Mouse (Mus musculus) ES-Bruce4 (cell line): ENCODE measurements around the gene Col5a1.

Experiments used
- CTCF ChIP-seq: IDR thresholded peaks from one replicate; pipeline ENCODE4 v1.8.1; 2011; ENCODE audit warnings: low read depth, low read length
- EP300 ChIP-seq: IDR thresholded peaks from 2 replicates; pipeline ENCODE4 v1.6.1; 2011; ENCODE audit warnings: low read depth, low read length; ENCODE audit not compliant: insufficient read depth
- POLR2A ChIP-seq: IDR thresholded peaks from one replicate; pipeline ENCODE4 v1.8.1; 2011; ENCODE audit warnings: low read length; ENCODE audit not compliant: insufficient read depth

DNA sequence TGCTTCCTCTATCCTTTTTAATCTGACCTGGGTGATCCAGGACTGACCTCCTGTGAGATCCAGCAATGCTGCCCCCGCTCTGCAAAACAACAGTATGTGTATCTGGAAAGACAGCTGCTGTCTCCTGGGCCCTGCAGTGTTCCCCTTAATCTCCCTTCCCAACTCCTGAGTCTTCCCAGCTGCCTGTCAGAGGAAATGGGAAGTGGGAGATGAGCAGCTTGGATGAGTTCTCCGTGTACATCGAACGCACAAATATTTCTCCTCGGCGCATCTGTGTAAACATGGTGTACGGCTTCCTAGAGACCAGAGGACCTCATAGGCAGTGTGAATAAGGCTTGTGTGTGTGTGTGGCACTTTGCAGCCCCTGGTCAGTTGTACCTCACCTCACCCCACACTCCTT, 70.5 kb downstream of the Col5a1 start:
- TF ChIP-seq POLR2A (no peak), EP300 (no peak), CTCF (no peak)
